Comparison of ENCODE assay signal across 10 mouse cellular contexts in genomic region chr1:74091138-74091537, GRCm38 (mm10). TPM values are rescaled to one million over a fixed set of nuclear protein-coding genes. Genes with fewer than 3 reads are reported as not detected.
DNase-seq lines count a peak whose midpoint lies in the region; ATAC-seq lines count a peak whose summit lies in the region.
"Had no signal": no experiment of that assay in that cellular context is flagged by ENCODE, and none has a peak within 500 bp of the region (broad histone marks: within the 10 kb centered on the region; RNA-seq: fewer than 3 reads in every experiment).

No protein-coding gene starts in this region.

- H3K9ac ChIP-seq in heart, embryonic 11.5 days (ENCODE audit: low read depth, low read length), result peak overlapping the region; percentile 35; the same call in 1 of the 2 replicates
- peak overlapping the region; percentile 58 for H3K9ac ChIP-seq in heart, embryonic 16.5 days (ENCODE audit: low read length)
- no peak overlapping the region for H3K9ac ChIP-seq in limb, embryonic 15.5 days

- 25% methylated on average over 6 of the region's 7 CpGs for WGBS in heart, embryonic 11.5 days (ENCODE audit: insufficient replicate concordance)
- WGBS in heart, embryonic 16.5 days, result 30% methylated on average over 7 of the region's 7 CpGs
- WGBS in limb, embryonic 15.5 days, result 12% methylated on average over 7 of the region's 7 CpGs

- ATAC-seq in heart, embryonic 11.5 days (replicated peaks; ENCODE audit: insufficient number of reproducible peaks, low FRiP score, low TSS enrichment), result no peak
- ATAC-seq in heart, embryonic 16.5 days (replicated peaks; ENCODE audit: extremely low read depth, insufficient read depth, low FRiP score), result peak; percentile 44; the same call in 1 of the 2 replicates
- ATAC-seq in limb, embryonic 15.5 days (ENCODE audit: insufficient number of reproducible peaks, low FRiP score, low TSS enrichment, low read depth), result peak; percentile 42; the same call in 1 of the 2 replicates
- no peak for ATAC-seq in activated CD4-positive, CD25-positive, alpha-beta regulatory T cell, adult 4 months

- no peaks in the 10 kb centered on the region for H3K36me3 ChIP-seq in heart, embryonic 11.5 days (ENCODE audit: control insufficient read depth, insufficient read depth, low read length)
- H3K36me3 ChIP-seq in heart, embryonic 16.5 days (ENCODE audit: control insufficient read depth, insufficient read depth), result no peaks in the 10 kb centered on the region
- no peaks in the 10 kb centered on the region for H3K36me3 ChIP-seq in limb, embryonic 15.5 days

- no peak overlapping the region; the same call in 1 of the 2 replicates for H3K4me3 ChIP-seq in heart, embryonic 11.5 days (ENCODE audit: low read depth, low read length)
- H3K4me3 ChIP-seq in heart, embryonic 16.5 days (ENCODE audit: low read length), result peak overlapping the region; percentile 33
- H3K4me3 ChIP-seq in limb, embryonic 15.5 days, result peak overlapping the region; percentile 46
- H3K4me3 ChIP-seq: left cerebral cortex, adult 2 months had no signal

- DNase-seq in heart, postnatal 4 days, result no peak
- DNase-seq in NIH3T3 (ENCODE audit: low read depth), result peak; percentile 86
- DNase-seq in right cerebral cortex, postnatal 4 days, result no peak
- no peak for DNase-seq in Muller cell, postnatal 12 days (ENCODE audit: inconsistent ontology term)
- DNase-seq: cerebellum, postnatal 36 days had no signal

- peaks cover 7% of the 10 kb centered on the region for H3K27me3 ChIP-seq in heart, embryonic 11.5 days (ENCODE audit: control insufficient read depth, insufficient read depth, low read length)
- H3K27me3 ChIP-seq in heart, embryonic 16.5 days (ENCODE audit: control insufficient read depth, insufficient read depth, low read length), result no peaks in the 10 kb centered on the region
- H3K27me3 ChIP-seq in limb, embryonic 15.5 days, result no peaks in the 10 kb centered on the region; the same call in 1 of the 2 replicates

- peak overlapping the region; percentile 63 for H3K27ac ChIP-seq in heart, embryonic 11.5 days (ENCODE audit: low read depth, low read length)
- peak overlapping the region; percentile 82 for H3K27ac ChIP-seq in heart, embryonic 16.5 days (ENCODE audit: low read length)
- peak overlapping the region; percentile 95 for H3K27ac ChIP-seq in limb, embryonic 15.5 days
- H3K27ac ChIP-seq: left cerebral cortex, adult 2 months had no signal

- no peaks in the 10 kb centered on the region for H3K9me3 ChIP-seq in heart, embryonic 11.5 days (replicated peaks; ENCODE audit: control insufficient read depth, low read length)
- no peaks in the 10 kb centered on the region for H3K9me3 ChIP-seq in heart, embryonic 16.5 days (replicated peaks; ENCODE audit: control insufficient read depth, low read length)
- no peaks in the 10 kb centered on the region for H3K9me3 ChIP-seq in limb, embryonic 15.5 days

- peaks cover 35% of the 10 kb centered on the region for H3K4me1 ChIP-seq in heart, embryonic 11.5 days (ENCODE audit: control insufficient read depth, insufficient read depth, low read length)
- peaks cover 26% of the 10 kb centered on the region for H3K4me1 ChIP-seq in heart, embryonic 16.5 days (ENCODE audit: control insufficient read depth, insufficient read depth, low read length)
- H3K4me1 ChIP-seq in limb, embryonic 15.5 days, result peaks cover 65% of the 10 kb centered on the region

- peak overlapping the region; percentile 50 for H3K4me2 ChIP-seq in heart, embryonic 11.5 days
- peak overlapping the region; percentile 33 for H3K4me2 ChIP-seq in heart, embryonic 16.5 days (ENCODE audit: low read depth, low read length)
- peak overlapping the region; percentile 55 for H3K4me2 ChIP-seq in limb, embryonic 15.5 days

RNA-seq across cellular contexts. Expression of gene Tns1, which starts 33.1 kb away (rescaled TPM):
- polyA plus RNA-seq in heart, embryonic 11.5 days (2014; fragmentation: Nextera tagmentation; extraction: Ambion mirVana), result 71.9 and 75.6 TPM in 2 replicates
- total RNA-seq in heart, postnatal 4 days (2021), result 100 to 1,000 TPM; 463 to 468 TPM
- 120 and 144 TPM in 2 replicates for polyA plus RNA-seq in heart, embryonic 16.5 days (2015; fragmentation: Nextera tagmentation; extraction: Ambion mirVana)
- polyA plus RNA-seq in limb, embryonic 15.5 days (2015; fragmentation: Nextera tagmentation; extraction: Ambion mirVana), result 59.9 and 65.2 TPM in 2 replicates
- polyA plus RNA-seq in activated CD4-positive, CD25-positive, alpha-beta regulatory T cell, adult 4 months (2017; shearing (Covaris generic)), result 10 to 100 TPM; 21.7 to 23.3 TPM

RNA-seq across cellular contexts. Expression of gene Rufy4, which starts 34.2 kb away (rescaled TPM):
- 0.21 and 0.39 TPM in 2 replicates for polyA plus RNA-seq in heart, embryonic 11.5 days (2014; fragmentation: Nextera tagmentation; extraction: Ambion mirVana)
- total RNA-seq in heart, postnatal 4 days (2021), result 1 to 10 TPM; 1.1 to 1.2 TPM
- polyA plus RNA-seq in heart, embryonic 16.5 days (2015; fragmentation: Nextera tagmentation; extraction: Ambion mirVana), result 0.45 and 0.91 TPM in 2 replicates
- polyA plus RNA-seq in limb, embryonic 15.5 days (2015; fragmentation: Nextera tagmentation; extraction: Ambion mirVana), result 0.35 and 0.84 TPM in 2 replicates
- polyA plus RNA-seq in activated CD4-positive, CD25-positive, alpha-beta regulatory T cell, adult 4 months (2017; shearing (Covaris generic)), result not detected

Comparison
In these comparisons a context has a peak if more than half of its experiments do, and no peak if none do; other contexts are left out.
1. ATAC-seq: peak in heart, embryonic 16.5 days (single experiment) and limb, embryonic 15.5 days (single experiment); none in heart, embryonic 11.5 days (single experiment) and activated CD4-positive, CD25-positive, alpha-beta regulatory T cell, adult 4 months (single experiment).
2. Peak in every context shown above with its lines, with median percentiles within 50 percentile points of each other: H3K27ac ChIP-seq and H3K4me2 ChIP-seq.